Mouse (Mus musculus): ENCODE data around the gene Gsto2. TPM values are rescaled to one million over a fixed set of nuclear protein-coding genes. Genes with fewer than 3 reads are reported as not detected.

The Gsto2 gene
- polyA plus RNA-seq, 1 experiment from 2014 or later: 1.8 TPM

GRCm38 (mm10) chr19:47884296-47885085 is 19.2 kb downstream of the Gsto2 start:
- 74% methylated on average over 13 of the region's 13 CpGs for WGBS
- Histone ChIP-seq H3K9ac (ENCODE audit: low read depth, low read length) (no peak overlapping the region), H3K4me3 (ENCODE audit: low read length) (no peak overlapping the region), H3K9me3 (ENCODE audit: control insufficient read depth, low read length) (no peaks in the 10 kb centered on the region), H3K27me3 (ENCODE audit: control insufficient read depth, insufficient read depth, low read length) (no peaks in the 10 kb centered on the region), H3K27ac (ENCODE audit: low read depth, low read length) (no peak overlapping the region), H3K36me3 (ENCODE audit: control insufficient read depth, insufficient read depth, low read length) (no peaks in the 10 kb centered on the region), H3K4me2 (replicated peaks; ENCODE audit: low read depth, low read length) (no peak overlapping the region), H3K4me1 (ENCODE audit: control insufficient read depth, insufficient read depth, low read length) (peaks cover 9% of the 10 kb centered on the region; the same call in 1 of the 2 replicates)
- ATAC-seq (ENCODE audit: low FRiP score, low TSS enrichment): no peak

- Histone ChIP-seq H3K4me1 (ENCODE audit: control insufficient read depth, insufficient read depth, low read length) (peaks cover 13% of the 10 kb centered on the region; the same call in 1 of the 2 replicates), H3K27me3 (ENCODE audit: control insufficient read depth, insufficient read depth, low read length) (no peaks in the 10 kb centered on the region), H3K27ac (ENCODE audit: low read depth, low read length) (no peak overlapping the region), H3K4me3 (ENCODE audit: low read length) (no peak overlapping the region), H3K9me3 (ENCODE audit: control insufficient read depth, low read length) (no peaks in the 10 kb centered on the region), H3K4me2 (replicated peaks; ENCODE audit: low read depth, low read length) (no peak overlapping the region), H3K9ac (ENCODE audit: low read depth, low read length) (no peak overlapping the region), H3K36me3 (ENCODE audit: control insufficient read depth, insufficient read depth, low read length) (no peaks in the 10 kb centered on the region)
- ATAC-seq (ENCODE audit: low FRiP score, low TSS enrichment): no peak
- WGBS: 66% methylated on average over 7 of the region's 7 CpGs
Observed at GRCm38 (mm10) chr19:47885191-47885743, 19.9 kb downstream of the Gsto2 start.

- Histone ChIP-seq H3K27me3 (ENCODE audit: control insufficient read depth, insufficient read depth, low read length) (no peaks in the 10 kb centered on the region), H3K36me3 (ENCODE audit: control insufficient read depth, insufficient read depth, low read length) (no peaks in the 10 kb centered on the region), H3K9ac (ENCODE audit: low read depth, low read length) (no peak overlapping the region), H3K4me3 (ENCODE audit: low read length) (no peak overlapping the region), H3K4me2 (replicated peaks; ENCODE audit: low read depth, low read length) (no peak overlapping the region), H3K27ac (ENCODE audit: low read depth, low read length) (no peak overlapping the region), H3K9me3 (ENCODE audit: control insufficient read depth, low read length) (no peaks in the 10 kb centered on the region), H3K4me1 (ENCODE audit: control insufficient read depth, insufficient read depth, low read length) (peaks cover 16% of the 10 kb centered on the region)
- WGBS: 79% methylated on average over 11 of the region's 11 CpGs
- no peak for ATAC-seq (ENCODE audit: low FRiP score, low TSS enrichment)
Observed at GRCm38 (mm10) chr19:47885886-47886285, 20.6 kb downstream of the Gsto2 start.

GRCm38 (mm10) chr19:47886617-47887016 is 21.3 kb downstream of the Gsto2 start:
- no peaks in the 10 kb centered on the region for H3K27me3 ChIP-seq (ENCODE audit: control insufficient read depth, insufficient read depth, low read length)
- H3K4me3 ChIP-seq (ENCODE audit: low read length): no peak overlapping the region
- H3K9ac ChIP-seq (ENCODE audit: low read depth, low read length): no peak overlapping the region
- H3K4me1 ChIP-seq (ENCODE audit: control insufficient read depth, insufficient read depth, low read length): peaks cover 23% of the 10 kb centered on the region
- ATAC-seq (ENCODE audit: low FRiP score, low TSS enrichment): peak; percentile 50; the same call in 1 of the 2 replicates
- no peaks in the 10 kb centered on the region for H3K9me3 ChIP-seq (ENCODE audit: control insufficient read depth, low read length)
- no peak overlapping the region for H3K4me2 ChIP-seq (replicated peaks; ENCODE audit: low read depth, low read length)
- no peak overlapping the region for H3K27ac ChIP-seq (ENCODE audit: low read depth, low read length)
- WGBS: 38% methylated on average over 7 of the region's 7 CpGs
- no peaks in the 10 kb centered on the region for H3K36me3 ChIP-seq (ENCODE audit: control insufficient read depth, insufficient read depth, low read length)

GRCm38 (mm10) chr19:47887417-47887816 is 22.1 kb downstream of the Gsto2 start:
- Histone ChIP-seq H3K9ac (ENCODE audit: low read depth, low read length) (0 out of 2 replicates have a peak overlapping the region, but pooled peaks have one; percentile 9), H3K9me3 (ENCODE audit: control insufficient read depth, low read length) (no peaks in the 10 kb centered on the region), H3K27ac (ENCODE audit: low read depth, low read length) (no peak overlapping the region), H3K27me3 (ENCODE audit: control insufficient read depth, insufficient read depth, low read length) (no peaks in the 10 kb centered on the region), H3K4me3 (ENCODE audit: low read length) (no peak overlapping the region), H3K36me3 (ENCODE audit: control insufficient read depth, insufficient read depth, low read length) (no peaks in the 10 kb centered on the region), H3K4me1 (ENCODE audit: control insufficient read depth, insufficient read depth, low read length) (peaks cover 31% of the 10 kb centered on the region), H3K4me2 (replicated peaks; ENCODE audit: low read depth, low read length) (no peak overlapping the region)
- WGBS: 89% methylated on average over 10 of the region's 10 CpGs
- ATAC-seq (ENCODE audit: low FRiP score, low TSS enrichment): no peak

- H3K4me3 ChIP-seq (ENCODE audit: low read length): no peak overlapping the region
- no peak overlapping the region for H3K27ac ChIP-seq (ENCODE audit: low read depth, low read length)
- 94% methylated on average over 8 of the region's 8 CpGs for WGBS
- H3K36me3 ChIP-seq (ENCODE audit: control insufficient read depth, insufficient read depth, low read length): no peaks in the 10 kb centered on the region
- no peak overlapping the region for H3K9ac ChIP-seq (ENCODE audit: low read depth, low read length)
- no peak overlapping the region for H3K4me2 ChIP-seq (replicated peaks; ENCODE audit: low read depth, low read length)
- no peaks in the 10 kb centered on the region for H3K27me3 ChIP-seq (ENCODE audit: control insufficient read depth, insufficient read depth, low read length)
- no peaks in the 10 kb centered on the region for H3K9me3 ChIP-seq (ENCODE audit: control insufficient read depth, low read length)
- peaks cover 33% of the 10 kb centered on the region for H3K4me1 ChIP-seq (ENCODE audit: control insufficient read depth, insufficient read depth, low read length)
- ATAC-seq (ENCODE audit: low FRiP score, low TSS enrichment): no peak
Observed at GRCm38 (mm10) chr19:47888037-47888436, 22.7 kb downstream of the Gsto2 start.

- no peak overlapping the region for H3K9ac ChIP-seq (ENCODE audit: low read depth, low read length)
- H3K4me3 ChIP-seq (ENCODE audit: low read length): no peak overlapping the region
- peak overlapping the region; percentile 4 for H3K4me2 ChIP-seq (replicated peaks; ENCODE audit: low read depth, low read length)
- H3K36me3 ChIP-seq (ENCODE audit: control insufficient read depth, insufficient read depth, low read length): peaks cover 15% of the 10 kb centered on the region
- H3K27ac ChIP-seq (ENCODE audit: low read depth, low read length): peak overlapping the region; percentile 87
- H3K9me3 ChIP-seq (ENCODE audit: control insufficient read depth, low read length): no peaks in the 10 kb centered on the region
- no peaks in the 10 kb centered on the region for H3K27me3 ChIP-seq (ENCODE audit: control insufficient read depth, insufficient read depth, low read length)
- 28% methylated on average over 10 of the region's 10 CpGs for WGBS
- ATAC-seq (ENCODE audit: low FRiP score, low TSS enrichment): peak; percentile 17; the same call in 1 of the 2 replicates
- H3K4me1 ChIP-seq (ENCODE audit: control insufficient read depth, insufficient read depth, low read length): peaks cover 32% of the 10 kb centered on the region
Observed at GRCm38 (mm10) chr19:47890489-47891130, 25.3 kb downstream of the Gsto2 start.

- Histone ChIP-seq H3K4me2 (replicated peaks; ENCODE audit: low read depth, low read length) (0 out of 2 replicates have a peak overlapping the region, but pooled peaks have one; percentile 4), H3K27ac (ENCODE audit: low read depth, low read length) (peak overlapping the region; percentile 87; the same call in 1 of the 2 replicates), H3K4me3 (ENCODE audit: low read length) (no peak overlapping the region), H3K4me1 (ENCODE audit: control insufficient read depth, insufficient read depth, low read length) (peaks cover 25% of the 10 kb centered on the region), H3K27me3 (ENCODE audit: control insufficient read depth, insufficient read depth, low read length) (no peaks in the 10 kb centered on the region), H3K36me3 (ENCODE audit: control insufficient read depth, insufficient read depth, low read length) (peaks cover 26% of the 10 kb centered on the region), H3K9ac (ENCODE audit: low read depth, low read length) (no peak overlapping the region), H3K9me3 (ENCODE audit: control insufficient read depth, low read length) (no peaks in the 10 kb centered on the region)
- ATAC-seq (ENCODE audit: low FRiP score, low TSS enrichment): peak; percentile 25; the same call in 1 of the 2 replicates
- 52% methylated on average over 11 of the region's 11 CpGs for WGBS
Observed at GRCm38 (mm10) chr19:47891562-47892312, 26.4 kb downstream of the Gsto2 start.

All from kidney, embryonic 14.5 days (tissue).